Mouse (Mus musculus): ENCODE results near the gene Flrt1. TPM values are rescaled to one million over a fixed set of nuclear protein-coding genes. Genes with fewer than 3 reads are reported as not detected.

Flrt1 gene
- 10 to 100 TPM; 22.4 to 23.5 TPM for total RNA-seq (2021)

DNA sequence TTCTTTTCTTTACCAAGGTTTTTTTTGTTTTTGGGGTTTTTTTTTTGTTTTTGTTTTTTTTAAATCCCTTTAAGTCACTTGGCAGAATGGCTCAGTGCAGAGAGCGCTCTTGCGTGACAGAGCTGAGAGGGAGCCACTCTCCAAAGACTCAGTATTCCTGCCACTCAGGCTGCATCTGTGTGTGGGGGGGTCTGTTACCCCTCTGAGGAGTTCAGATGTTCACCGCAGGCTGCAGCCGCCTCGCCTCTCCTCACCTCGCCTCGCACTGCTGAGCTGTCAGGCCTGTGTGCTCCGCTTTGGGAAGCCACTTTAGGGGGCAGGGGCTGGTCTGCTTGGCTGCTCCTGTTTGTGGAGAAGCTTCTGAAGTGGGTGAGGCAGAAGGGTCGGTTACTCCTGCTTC lies at the start of gene Flrt1:
Gene Flrt1 (minus strand): TSS at position 186 of the 400 bp plus-strand sequence.
- DNase-seq = no peak
- intact Hi-C loops (cut with DNase I) = no loop called here

- intact Hi-C loops (cut with DNase I) = no loop called here
- DNase-seq = peak; percentile 53
These were observed 49.7 kb upstream of the Flrt1 start for GRCm38 (mm10) chr19:7155196-7155595.

GRCm38 (mm10) chr19:7153232-7153631 lies 47.7 kb upstream of the Flrt1 start:
- intact Hi-C loops (cut with DNase I) = no loop called here
- DNase-seq = peak; percentile 52

- DNase-seq = no peak
- intact Hi-C loops (cut with DNase I) = no loop called here
These were observed 46.6 kb upstream of the Flrt1 start for GRCm38 (mm10) chr19:7151927-7152653.

DNA sequence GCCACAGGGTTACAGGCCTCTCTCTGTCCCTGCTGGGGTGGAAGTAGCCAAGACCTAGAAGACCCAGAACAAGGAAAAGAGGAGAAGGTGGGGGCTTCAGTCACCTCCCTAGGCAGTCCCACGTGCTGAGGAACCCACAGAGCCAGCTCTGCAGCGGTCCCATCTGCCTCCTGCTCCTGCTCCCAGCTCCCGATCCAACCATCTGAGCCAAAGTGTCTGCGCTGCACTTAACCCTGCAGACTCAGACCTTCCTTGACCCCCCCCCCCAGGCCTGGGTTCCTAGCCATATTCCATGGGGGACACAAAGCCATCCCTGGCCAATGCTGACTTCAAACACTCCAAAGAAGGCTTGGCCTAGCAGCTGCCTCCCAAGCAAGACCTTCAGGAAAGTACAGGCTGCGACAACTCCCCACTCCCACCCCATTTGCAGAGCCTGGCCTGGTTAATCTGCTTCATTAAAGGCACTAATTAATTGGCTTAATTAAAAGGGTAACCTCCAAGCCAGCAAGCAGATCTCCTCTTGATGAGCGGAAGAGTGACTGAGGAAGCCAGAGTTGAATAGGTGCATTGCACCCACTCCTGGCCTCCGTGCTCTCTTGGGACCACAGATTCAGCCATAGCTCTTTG lies 45.9 kb upstream of the Flrt1 start:
- DNase-seq = no peak
- intact Hi-C loops (cut with DNase I) = no loop called here

- intact Hi-C loops (cut with DNase I) = no loop called here
These were observed 43.7 kb upstream of the Flrt1 start for GRCm38 (mm10) chr19:7149158-7149685.

DNA sequence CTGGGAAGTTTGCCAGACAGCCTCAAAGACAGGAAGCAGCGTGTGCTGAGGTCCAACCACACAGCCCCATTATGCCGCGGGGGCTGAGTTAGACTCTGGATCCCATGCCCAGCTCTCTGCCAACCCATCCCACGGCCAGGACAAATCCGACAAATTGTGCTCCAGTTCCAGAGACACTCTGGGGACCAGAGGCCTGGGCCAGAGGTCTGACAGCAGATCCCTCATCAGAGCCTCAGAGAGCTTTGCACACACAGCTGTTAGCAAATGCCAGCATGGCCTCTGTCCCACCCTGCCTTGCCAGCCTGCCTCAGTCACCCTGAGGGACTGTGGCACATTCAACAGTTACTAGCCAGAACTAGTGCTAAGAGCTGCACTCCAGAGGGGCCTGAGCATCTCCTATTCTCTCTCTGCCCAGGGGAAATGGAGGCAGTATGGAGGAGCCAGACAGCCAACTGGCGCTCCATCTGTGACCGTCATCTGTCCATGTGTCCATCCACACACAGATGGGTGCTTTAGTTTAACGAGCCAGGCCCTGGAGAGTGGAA lies 43.1 kb upstream of the Flrt1 start:
- intact Hi-C loops (cut with DNase I) = no loop called here
- peak; percentile 70 for DNase-seq

More at GRCm38 (mm10) chr19:7149158-7149685, 43.7 kb upstream of the Flrt1 start:
- DNase-seq = no peak

GRCm38 (mm10) chr19:7148096-7148495 lies 42.6 kb upstream of the Flrt1 start:
- peak; percentile 82 for DNase-seq
- intact Hi-C loops (cut with DNase I) = no loop called here

GRCm38 (mm10) chr19:7146376-7146775 lies 40.8 kb upstream of the Flrt1 start:
- intact Hi-C loops (cut with DNase I) = no loop called here
- DNase-seq = no peak

- intact Hi-C loops (cut with DNase I) = no loop called here
- no peak for DNase-seq
These were observed 38.9 kb upstream of the Flrt1 start for GRCm38 (mm10) chr19:7144458-7144857.

DNA sequence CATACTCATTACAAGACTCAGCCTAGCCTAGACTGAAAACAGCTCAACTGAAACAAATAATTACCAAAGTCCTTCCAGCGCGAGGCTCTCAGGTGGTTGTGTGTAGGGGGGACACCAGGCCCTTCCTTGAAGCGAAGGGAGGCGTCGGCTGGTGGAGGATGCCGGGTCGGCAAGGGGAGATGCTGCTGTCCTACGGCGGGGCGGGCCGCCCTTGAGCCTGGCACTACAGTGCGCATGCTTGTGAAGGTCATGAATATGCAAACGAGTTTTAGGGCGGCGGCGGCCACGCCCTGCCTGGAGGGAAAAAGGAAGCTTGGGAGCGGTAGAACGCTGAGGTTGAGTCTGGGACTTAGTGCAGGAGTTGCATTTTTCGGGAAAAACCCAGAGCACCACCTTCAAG lies 38.3 kb upstream of the Flrt1 start:
- intact Hi-C loops (cut with DNase I) = no loop called here
- DNase-seq = peak; percentile 53

GRCm38 (mm10) chr19:7142207-7142915 lies 36.8 kb upstream of the Flrt1 start:
- no peak for DNase-seq
- intact Hi-C loops (cut with DNase I) = no loop called here

DNA sequence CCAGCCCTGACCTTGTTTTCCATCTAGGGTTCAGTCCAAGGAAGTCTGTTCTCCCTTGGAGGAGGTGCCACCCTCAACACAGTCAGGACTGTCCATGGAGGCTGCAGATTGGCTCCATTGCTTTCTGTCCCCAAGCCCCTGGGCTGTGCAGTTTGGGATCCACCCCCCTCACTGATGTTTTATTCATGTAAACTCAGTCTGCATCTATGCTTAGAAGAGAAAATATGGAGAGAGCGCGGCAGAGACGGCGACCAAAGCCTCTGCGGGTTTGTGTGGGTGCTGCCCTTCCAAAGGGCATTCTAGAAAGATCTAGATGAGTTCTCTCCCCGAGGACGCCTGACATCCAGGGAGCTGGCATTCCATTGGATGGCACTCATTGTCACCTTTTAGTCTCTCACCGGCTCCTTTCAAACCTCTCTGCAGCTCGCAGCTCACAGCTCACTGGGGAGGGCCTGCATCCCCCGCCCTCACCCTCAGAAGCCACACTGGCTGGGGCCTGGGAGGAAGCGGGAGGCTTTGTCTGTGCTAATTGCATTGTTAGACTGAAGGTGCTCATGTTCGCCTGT lies 35.4 kb upstream of the Flrt1 start:
- intact Hi-C loops (cut with DNase I) = no loop called here
- no peak for DNase-seq

- intact Hi-C loops (cut with DNase I) = no loop called here
- peak; percentile 88 for DNase-seq
These were observed 34.8 kb upstream of the Flrt1 start for GRCm38 (mm10) chr19:7140373-7140772.

GRCm38 (mm10) chr19:7139321-7139720 lies 33.8 kb upstream of the Flrt1 start:
- DNase-seq = no peak

GRCm38 (mm10) chr19:7138327-7138726 lies 32.8 kb upstream of the Flrt1 start:
- no peak for DNase-seq
- intact Hi-C loops (cut with DNase I) = no loop called here

More at GRCm38 (mm10) chr19:7139321-7139720, 33.8 kb upstream of the Flrt1 start:
- intact Hi-C loops (cut with DNase I) = no loop called here

- intact Hi-C loops (cut with DNase I) = no loop called here
- no peak for DNase-seq
These were observed 31.4 kb upstream of the Flrt1 start for GRCm38 (mm10) chr19:7136714-7137498.

GRCm38 (mm10) chr19:7136016-7136415 lies 30.5 kb upstream of the Flrt1 start:
- intact Hi-C loops (cut with DNase I) = no loop called here
- DNase-seq = peak; percentile 52

GRCm38 (mm10) chr19:7135525-7135924 lies 30.0 kb upstream of the Flrt1 start:
- intact Hi-C loops (cut with DNase I) = no loop called here
- DNase-seq = no peak

- DNase-seq = no peak
- intact Hi-C loops (cut with DNase I) = no loop called here
These were observed 29.1 kb upstream of the Flrt1 start for GRCm38 (mm10) chr19:7134631-7135091.

Measured in left cerebral cortex, postnatal 4 days (tissue).